Mouse (Mus musculus): ENCODE results near the gene Ecm1.

GRCm38 (mm10) chr3:95707497-95707896 is 31.9 kb downstream of the Ecm1 start:
- TF ChIP-seq CTCF (conservative IDR thresholded peaks at IDR 0.05; ENCODE audit: low read length) = no peak
- TF ChIP-seq NANOG (IDR thresholded peaks at IDR 0.05; ENCODE audit: borderline replicate concordance, low read length) = no peak
- no peak for TF ChIP-seq POU5F1 (IDR thresholded peaks at IDR 0.05; ENCODE audit: borderline replicate concordance, low read length)

All from E14TG2a.4 (cell line).